Mouse (Mus musculus): ENCODE data around the gene Fam126b. TPM values are rescaled to one million over a fixed set of nuclear protein-coding genes. Genes with fewer than 3 reads are reported as not detected.
"Not testable (repeated sequence)": the region's sequence is repeated elsewhere in the genome, so short reads cannot be mapped to it uniquely, and the experiment has no call there.

Fam126b gene
- 51.3 and 53.5 TPM in 2 replicates for total RNA-seq (2021)
- long read RNA-seq, experiment 1, full-length matches to known transcripts: 4 of 7 reads
- long read RNA-seq, experiment 1, partial matches to known transcripts: 0 of 7 reads
- long read RNA-seq, experiment 1, other reads (novel, unspliced or antisense): 3 of 7 reads
- long read RNA-seq, experiment 2, full-length matches to known transcripts: 2 of 5 reads
- long read RNA-seq, experiment 2, partial matches to known transcripts: 1 of 5 reads
- long read RNA-seq, experiment 2, other reads (novel, unspliced or antisense): 2 of 5 reads

DNA sequence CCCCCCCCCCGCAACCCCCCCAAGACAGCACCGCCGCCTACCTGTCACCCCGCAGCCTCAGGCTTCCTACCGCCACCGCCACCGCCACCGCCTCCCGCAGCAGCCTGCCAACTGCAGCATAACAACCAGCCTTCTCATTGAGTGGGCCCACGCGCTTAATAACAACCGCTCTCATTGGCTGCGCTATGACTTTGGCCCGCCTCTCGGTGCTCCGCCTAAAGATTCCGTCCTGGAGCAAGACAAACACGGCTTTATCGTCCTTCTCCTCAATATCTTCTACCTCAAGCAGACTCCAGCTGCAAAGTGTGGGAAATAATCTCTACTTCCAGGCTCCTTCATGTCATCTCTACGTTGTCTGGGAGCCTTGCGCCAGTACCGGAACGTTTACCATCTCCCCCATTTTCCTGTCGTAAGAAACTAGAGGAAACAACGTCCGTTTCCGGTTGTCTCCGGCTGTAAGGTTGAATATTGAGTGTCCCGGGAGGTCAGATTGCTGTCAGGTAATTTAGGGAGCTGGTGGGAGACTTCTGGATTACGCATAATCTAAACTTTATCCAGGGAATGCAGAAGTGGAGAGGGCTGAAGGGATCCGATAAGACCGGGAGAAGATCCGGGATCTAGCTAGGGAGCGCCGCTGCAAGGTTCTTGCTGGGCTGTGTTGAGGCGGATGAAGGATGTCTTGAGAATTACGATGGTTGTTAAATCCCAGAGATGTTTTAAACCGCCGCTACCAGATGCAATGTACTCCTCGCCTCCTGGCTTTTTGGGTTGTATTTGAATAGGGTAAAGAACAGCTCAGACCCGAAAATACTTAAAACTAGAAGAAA is at the start of gene Fam126b, which contains the start of gene Ndufb3:
Fam126b (minus strand) TSS at position 153 of the 827 bp plus-strand sequence.
Ndufb3 (plus strand) TSS at position 214 of the 827 bp plus-strand sequence.
- DNase-seq: peak; percentile 94

DNA sequence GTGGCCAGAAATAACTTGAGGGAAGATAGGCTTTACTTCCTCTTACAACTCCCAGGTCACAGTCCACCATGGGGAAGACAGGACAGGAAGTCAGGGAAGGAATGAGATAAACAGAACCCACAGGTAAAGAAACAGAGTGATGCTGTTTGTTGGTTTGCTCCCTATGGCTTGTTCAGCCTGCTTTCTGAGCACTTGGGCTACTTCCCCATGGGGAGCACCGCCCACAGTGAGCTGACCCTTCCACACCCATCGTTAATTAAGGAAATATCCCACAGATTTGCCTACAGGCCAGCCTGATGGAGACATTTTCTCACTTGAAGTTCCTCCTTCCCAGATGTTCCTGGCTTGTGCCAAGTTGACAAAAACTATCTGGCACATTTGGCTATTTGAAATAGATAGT is 42.7 kb upstream of the Fam126b start:
- not testable (repeated sequence) for DNase-seq

DNA sequence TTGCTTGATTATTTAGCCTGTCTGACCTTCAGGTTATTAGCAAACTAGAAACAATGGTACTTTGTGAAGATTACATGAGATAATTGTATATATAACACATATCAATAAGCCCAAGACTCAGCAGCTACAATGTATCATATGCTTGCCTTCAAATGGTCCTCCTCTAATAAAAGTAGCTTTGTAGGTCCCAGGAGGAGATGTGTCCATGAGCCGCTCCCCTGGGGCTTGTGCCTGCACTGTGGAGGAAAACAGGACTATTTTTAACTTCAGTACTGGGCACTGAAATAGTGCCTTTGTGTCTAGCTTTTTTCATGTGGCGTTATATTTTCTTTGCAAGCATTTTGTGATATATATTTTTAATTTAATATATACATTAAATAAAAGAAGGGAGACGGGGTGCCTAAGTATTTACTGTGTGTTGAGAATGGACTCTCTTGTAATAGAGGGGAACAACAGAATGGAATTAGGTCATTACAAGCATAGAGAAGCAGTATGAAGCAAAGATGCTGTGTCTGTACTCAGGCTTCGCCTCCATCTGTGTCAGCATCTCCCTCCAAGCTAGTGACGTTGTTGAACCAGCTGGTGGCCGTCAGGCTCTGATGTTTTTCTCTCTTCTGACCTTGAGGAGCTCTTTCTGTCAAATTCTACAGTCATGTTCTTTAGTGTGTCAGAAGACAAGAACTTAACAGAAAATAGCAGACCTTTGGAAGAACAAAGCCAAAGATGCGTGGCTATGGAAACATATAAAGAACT is 36.0 kb upstream of the Fam126b start:
- DNase-seq: peak; percentile 55

DNA sequence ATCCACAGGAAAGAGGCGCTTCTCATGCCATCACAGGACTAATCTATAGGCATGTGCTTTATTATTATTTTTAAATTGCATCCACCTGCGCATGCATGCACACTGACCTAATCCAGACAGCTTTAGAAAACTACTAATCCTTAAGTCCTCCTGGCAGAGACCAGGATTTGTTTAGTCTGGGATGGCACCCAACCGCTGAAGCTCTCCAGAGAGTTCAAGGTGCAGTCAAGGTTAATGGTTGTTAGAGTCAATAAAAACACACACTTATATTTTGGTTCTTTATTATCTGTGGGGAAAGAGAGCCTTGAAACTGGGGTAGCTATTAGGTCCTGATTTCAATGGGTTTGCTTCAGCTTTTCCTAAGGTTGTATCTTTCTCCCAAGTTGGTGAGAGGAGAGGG is 35.1 kb upstream of the Fam126b start:
- no peak for DNase-seq

DNA sequence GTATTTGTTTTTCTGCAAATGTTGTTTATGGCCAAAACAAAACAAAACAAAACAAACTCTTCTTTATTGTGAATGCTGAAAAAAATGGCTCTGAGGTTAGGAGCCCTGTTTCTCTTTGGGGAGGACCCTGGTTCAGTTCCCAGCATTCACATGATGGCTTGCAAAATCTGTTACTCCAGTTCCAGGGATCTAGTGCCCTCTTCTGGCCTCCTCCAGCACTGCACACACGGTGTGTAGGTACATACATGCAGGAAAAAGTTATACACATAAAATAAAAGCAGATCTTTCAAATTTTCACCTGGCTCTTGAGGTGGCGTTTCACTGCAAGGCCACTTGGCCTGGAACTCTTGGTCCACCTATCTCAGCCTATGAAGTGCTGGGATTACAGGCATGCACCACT is 32.6 kb upstream of the Fam126b start:
- DNase-seq: no peak

DNA sequence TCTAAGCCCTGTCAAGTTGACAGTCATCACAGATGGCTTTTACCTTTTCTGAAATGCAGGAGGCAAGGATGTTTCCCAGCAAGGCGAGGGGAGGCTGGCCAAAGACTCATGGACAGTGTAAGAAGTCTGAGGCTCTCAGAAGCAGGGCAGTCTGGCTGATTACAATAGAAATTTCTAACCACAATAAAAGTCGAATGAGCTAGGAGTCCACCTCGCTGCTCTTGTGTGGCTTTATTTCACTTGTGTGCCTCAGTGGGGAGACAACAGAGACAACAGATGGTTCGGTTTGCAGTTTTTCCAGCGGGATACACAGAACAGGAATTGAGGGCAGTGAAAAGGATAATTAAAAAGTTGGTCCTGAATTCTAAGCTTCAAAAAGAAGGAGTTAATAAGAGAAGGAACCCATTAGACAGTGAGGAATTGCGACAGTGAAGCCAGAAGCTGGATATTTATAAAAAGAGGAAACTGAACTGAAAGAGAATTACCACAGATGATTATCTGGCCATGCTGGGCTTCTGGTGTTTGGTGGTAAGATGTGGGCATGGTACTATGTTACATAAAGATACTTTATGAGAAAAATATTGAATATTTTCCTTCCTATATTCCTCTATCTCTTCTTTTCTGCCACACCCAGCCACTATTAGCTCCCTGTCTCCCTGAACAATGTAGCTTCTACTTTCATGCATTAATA is 32.0 kb upstream of the Fam126b start:
- no peak for DNase-seq

DNA sequence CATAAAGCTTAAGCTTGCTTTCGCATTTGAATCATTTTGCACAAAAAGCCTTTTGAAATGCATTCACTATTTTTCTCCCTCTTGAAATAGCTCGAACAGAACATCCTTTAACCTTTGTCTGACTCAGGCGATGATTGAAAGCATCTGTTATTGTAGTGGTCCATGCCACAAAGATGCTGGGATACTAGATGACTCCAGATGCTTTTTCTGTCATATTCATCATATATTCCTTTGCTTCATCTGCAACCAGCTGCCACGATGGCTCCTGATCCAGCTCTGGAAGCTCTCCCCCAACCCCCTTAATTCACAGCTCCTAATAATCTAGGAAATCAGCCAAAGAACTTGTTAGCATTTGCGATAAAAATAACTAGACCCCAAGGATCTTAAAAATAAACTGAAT is 31.0 kb upstream of the Fam126b start:
- no peak for DNase-seq

DNA sequence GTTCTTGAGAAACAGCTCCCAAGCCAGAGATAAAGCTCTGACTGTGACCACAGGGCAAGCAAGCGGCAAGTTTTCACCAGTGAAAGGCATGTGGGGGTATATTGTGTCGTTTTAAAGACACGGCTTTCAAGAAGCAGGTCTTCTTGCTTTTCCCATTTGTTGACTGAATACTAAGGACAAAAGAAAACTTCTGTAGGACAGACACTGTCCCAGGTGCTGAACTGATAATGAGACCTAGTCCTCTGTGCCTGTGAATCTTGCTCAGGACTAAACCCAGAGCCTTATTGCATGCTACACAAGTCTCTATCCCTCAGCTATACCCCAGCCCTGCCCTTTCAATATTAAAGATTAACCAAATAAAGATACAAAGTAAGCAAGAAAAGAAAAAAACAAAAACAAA is 30.1 kb upstream of the Fam126b start:
- DNase-seq: no peak

DNA sequence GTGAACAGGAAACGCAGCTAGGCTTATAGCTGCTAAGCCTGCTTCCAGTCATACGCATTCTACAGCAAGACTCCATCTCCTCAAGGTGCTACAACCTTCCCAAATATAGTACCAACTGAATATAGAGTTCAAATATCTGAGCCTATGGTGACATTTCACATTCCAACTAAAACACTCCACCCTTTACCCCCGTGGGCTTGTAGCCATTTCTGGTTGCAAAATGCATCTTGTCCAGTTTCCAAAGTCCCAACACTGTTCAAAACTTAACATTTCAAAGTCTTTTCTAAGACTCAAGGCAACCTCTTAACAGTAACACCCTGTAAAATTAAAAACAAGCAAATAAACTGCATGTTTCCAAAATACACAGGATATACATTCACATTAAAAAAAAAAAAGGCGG is 29.0 kb upstream of the Fam126b start:
- peak; percentile 53 for DNase-seq

DNA sequence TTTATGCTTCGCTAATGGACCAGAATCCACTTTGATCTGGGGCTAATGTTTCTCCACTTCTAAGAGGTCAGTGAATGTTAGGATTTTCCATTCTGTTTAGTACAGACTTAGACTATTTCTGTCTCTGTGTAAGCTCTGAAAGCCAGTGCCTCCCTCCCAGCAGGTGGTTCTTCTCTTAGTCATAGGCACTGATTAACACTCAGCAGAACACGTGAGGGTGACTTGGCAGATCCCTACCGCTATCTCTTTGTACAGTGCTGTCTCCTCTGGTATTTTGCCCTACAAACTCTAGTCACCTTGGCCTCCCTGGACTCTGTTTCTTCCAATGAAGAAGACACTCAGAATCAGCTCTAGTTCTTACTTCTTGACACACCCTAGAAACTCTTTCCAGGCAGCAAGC is 28.3 kb upstream of the Fam126b start:
- DNase-seq: no peak

DNA sequence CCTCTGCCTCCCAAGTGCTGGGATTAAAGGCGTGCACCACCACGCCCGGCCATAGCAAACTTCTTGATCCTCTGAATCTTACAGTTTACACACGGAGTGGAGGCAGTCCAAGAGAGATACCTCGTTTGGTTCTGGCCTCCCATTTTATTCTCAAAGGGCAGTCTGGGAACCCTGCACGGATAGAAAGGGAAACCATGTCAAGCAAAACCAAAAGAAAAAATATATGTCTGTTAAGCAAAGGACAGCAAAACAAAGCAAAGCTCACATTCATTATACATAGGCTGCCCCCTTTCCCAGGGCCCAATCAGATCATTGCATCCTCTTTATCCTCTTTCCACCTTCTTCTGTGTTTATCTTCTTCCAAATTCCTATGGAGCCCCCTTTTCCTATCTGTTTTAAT is 27.7 kb upstream of the Fam126b start:
- no peak for DNase-seq

DNA sequence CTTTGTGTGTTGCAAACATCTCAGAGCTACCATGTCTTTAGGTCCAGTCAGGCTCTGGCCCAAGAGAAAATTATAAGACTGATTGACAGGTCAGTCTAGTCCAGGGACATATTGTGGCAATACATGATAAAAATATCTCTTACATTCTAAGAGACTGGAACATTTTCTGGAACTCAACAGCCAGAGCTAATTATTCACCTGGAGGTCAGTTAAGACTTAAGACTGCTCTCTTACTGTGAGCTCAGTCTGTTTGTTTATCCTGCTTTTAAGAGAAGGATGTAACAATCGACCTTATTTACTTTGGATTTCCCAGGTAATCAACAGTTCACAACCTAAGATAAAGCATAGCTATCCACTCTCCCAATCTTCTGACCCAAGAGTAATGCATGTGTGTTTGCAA is 24.5 kb upstream of the Fam126b start:
- no peak for DNase-seq

DNA sequence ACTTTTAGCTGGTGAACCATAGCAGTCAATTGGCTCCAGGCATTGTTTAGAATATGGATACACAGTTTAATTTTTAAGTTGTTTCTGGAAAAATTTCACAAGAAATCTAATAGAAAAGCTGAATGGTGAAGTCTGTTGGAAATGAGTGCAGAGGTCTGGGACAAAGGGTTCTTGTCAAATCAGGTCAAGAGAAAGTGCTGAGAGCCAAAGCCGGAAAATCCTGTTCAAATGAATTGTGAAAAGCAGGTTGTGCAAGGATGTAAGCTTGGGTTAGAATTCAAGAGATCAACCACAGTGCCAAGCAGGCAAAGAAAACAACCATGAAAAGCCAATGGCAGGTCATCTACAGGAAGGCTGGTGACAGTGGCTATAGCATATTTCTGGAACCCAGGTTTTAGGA is 24.0 kb upstream of the Fam126b start:
- no peak for DNase-seq

DNA sequence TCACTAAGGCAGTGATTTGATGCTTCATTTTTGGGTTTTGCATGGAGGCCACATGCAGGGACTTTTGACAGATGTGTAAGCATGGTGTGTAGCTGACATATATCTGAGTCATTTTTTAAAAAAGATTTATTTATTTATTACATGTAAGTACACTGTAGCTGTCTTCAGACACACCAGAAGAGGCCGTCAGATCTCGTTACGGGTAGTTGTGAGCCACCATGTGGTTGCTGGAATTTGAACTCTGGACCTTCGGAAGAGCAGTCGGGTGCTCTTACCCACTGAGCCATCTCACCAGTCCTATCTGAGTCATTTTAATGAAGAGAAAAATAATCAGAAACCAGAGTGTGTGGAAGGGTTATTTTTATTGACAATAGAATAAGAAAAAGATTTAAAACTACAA is 23.5 kb upstream of the Fam126b start:
- DNase-seq: not testable (repeated sequence)

DNA sequence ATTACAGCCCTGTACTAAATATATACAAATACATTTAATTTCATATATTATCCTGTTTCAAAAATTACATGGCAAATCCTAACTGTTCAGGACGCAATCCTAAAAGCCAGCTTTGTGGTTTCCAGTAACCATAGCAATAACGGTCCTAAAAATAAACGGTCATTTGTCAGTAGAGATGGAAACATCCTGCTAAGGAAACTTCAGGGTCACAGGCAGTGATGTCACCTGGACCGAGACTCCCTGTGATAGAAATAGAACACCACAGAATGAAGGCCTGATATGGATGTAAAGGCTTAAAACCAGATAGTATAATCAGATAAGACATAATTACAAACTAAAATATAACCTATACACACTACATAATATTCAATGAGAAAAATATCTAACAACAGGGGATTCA is 17.6 kb upstream of the Fam126b start:
- peak; percentile 43 for DNase-seq

DNA sequence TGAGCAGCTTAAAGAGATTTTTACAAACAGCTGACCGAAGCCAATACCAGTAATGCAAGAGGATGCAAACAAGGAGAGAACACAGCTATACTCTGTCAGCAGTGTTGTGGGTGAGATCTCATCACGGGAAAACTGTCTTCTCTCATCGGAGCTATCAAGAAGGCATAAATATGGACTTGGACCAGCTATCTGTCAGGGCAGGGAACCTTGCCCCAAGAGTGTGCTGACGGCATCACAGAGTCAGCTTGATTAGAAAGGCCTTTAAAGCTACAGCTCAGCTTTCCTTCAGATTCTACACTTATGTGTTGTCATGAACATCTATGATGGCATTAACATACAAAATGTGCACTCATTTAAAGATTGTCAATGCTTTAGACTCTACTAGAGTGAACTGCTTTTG is 16.6 kb upstream of the Fam126b start:
- no peak for DNase-seq

DNA sequence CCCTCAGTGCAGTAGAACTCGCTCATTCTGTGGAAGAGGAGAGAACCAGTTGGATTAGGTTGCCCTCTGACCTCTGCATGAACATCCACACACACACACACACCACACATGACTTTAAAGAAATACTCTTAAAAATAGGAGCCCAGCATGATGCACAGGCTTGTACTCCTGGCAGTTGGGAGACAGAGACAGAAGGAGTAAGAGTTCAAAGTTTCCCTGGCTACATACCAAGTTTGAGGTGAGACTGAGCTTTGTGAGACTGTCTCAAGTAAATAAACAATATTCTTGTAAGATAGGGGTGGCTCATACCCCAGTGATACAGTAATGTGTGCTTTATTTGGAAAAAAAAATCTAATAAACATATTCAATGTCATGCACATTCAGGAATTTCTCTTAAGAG is 1.4 kb upstream of the Fam126b start:
- DNase-seq: no peak

DNA sequence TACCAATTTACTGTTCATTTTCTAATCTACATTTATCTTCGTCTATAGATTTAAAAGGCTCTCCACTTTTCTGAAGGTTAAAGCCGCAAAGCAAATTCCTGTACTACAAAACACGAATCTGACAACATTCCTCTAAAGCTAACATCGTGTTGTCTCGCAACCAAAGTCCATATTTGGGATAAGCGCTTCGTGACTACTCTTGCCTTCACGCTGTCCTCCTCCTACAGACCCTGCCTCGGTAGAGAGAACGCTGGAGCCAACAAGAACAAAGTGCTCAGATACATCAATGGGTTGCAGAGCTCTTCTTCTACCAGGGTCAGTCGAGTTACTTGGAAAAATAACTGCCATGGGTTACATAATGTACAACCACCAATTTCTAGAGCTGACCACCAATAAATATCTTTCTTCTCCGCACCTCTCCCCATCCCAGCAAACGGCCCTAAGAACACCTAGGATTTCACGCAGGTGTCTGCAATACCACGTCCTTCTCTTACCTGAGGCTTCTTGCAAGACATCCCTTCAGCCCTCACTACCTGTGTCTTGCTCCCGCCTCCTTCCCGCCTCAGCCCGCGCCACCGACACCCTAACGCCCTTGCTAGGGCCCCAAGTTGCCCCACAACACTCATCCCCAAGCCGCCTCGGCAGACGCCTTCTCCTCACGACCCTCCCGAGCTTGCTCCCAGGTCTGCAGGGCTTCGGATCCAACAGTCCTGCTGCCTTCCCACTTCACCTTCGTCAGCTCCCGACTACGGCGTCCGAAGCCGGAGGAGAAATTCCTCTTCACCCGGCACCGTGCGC is 551 bp downstream of the Fam126b start:
- DNase-seq: peak; percentile 25

DNA sequence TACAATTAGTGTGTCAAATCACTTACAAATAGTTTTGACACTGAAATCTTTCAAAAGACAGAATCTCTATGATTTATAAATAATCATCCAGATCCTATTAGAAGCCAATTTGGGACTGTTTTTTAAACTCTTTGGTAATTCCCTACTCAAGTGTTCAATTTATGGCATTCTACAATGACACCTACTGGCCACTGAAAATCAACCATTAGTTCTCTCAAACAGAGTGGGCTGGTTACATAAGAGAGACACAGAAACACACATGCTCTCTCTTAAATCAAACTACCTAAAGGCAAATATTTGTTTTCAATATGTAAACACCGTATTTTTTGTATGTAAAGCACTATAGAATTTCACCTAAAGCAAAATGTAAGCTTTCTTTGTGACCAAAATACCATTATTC is 1.9 kb downstream of the Fam126b start:
- DNase-seq: no peak

DNA sequence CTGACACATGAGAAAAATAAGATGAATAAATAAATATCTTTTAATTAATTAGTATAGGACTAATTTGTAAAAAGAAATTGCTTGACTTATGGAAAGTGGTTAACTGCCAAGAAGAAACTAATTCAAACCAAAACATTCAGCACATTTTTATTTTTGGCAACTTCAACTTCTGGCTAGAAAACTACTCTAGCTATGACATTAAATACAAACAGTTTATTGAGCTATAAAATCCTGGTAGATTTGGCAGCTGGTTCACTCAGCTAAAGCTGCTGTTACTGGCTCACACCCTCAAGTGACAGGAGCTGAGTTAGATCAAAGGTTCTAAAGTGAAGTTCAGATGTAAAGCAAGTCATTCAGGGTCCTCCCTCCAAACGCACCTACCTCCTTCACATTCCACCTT is 3.5 kb downstream of the Fam126b start:
- DNase-seq: no peak

DNA sequence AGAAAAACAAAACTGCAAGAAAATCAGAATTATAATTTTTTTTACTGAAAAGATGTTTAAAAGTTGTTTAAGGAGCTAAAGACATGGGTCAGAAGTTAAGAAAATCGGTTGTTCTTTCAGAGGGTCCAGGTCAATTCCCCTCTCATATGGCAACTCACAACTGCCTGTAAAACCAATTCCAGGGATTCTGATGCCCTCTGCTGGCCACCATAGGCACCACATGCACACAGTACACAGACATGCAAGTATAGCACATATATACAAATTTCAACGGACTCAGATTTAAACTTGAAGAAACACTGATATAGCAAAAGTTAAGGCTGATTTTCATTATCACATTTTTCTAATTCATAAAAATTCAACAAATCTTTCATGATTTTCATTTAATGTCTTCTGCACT is 6.9 kb downstream of the Fam126b start:
- peak; percentile 44 for DNase-seq

DNA sequence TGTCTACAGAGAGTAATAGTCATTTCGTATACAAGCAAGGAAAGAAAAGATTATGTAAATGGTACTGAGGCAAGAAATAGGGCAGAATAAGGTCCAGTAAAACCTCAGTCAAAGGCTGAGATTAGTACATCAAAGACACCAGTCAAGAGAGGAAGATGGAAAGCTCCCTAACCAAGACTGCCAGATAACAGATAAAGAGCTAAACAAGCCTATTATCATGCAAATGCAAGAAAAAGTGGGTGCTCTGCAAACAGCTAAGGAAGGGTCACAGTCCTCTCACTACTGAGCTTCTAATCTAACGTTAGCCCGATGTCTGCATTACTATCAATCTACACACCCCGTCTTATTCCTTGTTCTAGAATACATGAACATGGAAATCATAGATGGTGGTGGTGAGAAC is 15.7 kb downstream of the Fam126b start:
- no peak for DNase-seq

Measured in adrenal gland, postnatal 14 days (tissue).